Mouse (Mus musculus) hindbrain, embryonic 16.5 days (tissue): ENCODE measurements around the gene Gm20489. TPM values are rescaled to one million over a fixed set of nuclear protein-coding genes. Genes with fewer than 3 reads are reported as not detected.

Source experiments
- ATAC-seq: fragments of 200-750 bp; cut with Nextera tagmentation; 2 replicates; pipeline ENCODE4 v1.8.0; 2017; ENCODE audit warnings: moderate TSS enrichment, moderate library complexity
- H3K27ac ChIP-seq: fragments of 300-500 bp; sonication (generic); 2 replicates; pipeline ENCODE4 v1.5.1; 2014; ENCODE audit warnings: low read depth, mild to moderate bottlenecking, control low read depth, low read length, moderate library complexity
- H3K27me3 ChIP-seq: fragments of 300-500 bp; sonication (generic); replicated peaks from 2 replicates; pipeline ENCODE4 v1.6.1; 2014; ENCODE audit warnings: low read length; ENCODE audit not compliant: control insufficient read depth, insufficient read depth
- H3K36me3 ChIP-seq: fragments of 300-500 bp; sonication (generic); 2 replicates; pipeline ENCODE4 v1.6.1; 2014; ENCODE audit warnings: mild to moderate bottlenecking, low read length, moderate library complexity, mixed read lengths; ENCODE audit not compliant: control insufficient read depth, insufficient read depth
- H3K4me1 ChIP-seq: fragments of 300-500 bp; sonication (generic); 2 replicates; pipeline ENCODE4 v1.6.1; 2014; ENCODE audit warnings: low read depth, low read length; ENCODE audit not compliant: control insufficient read depth, insufficient read depth
- H3K4me2 ChIP-seq: fragments of 300-500 bp; sonication (generic); 2 replicates; pipeline ENCODE4 v1.6.1; 2014; ENCODE audit warnings: mild to moderate bottlenecking, low read length, control low read depth, moderate library complexity
- H3K4me3 ChIP-seq: fragments of 300-500 bp; sonication (generic); 2 replicates; pipeline ENCODE4 v1.5.1; 2014; ENCODE audit warnings: mild to moderate bottlenecking, low read length, control low read depth, moderate library complexity
- H3K9ac ChIP-seq: fragments of 300-500 bp; sonication (generic); 2 replicates; pipeline ENCODE4 v1.6.1; 2014; ENCODE audit warnings: low read depth, mild to moderate bottlenecking, control low read depth, low read length, moderate library complexity
- H3K9me3 ChIP-seq: fragments of 300-500 bp; sonication (generic); 2 replicates; pipeline ENCODE4 v1.6.1; 2014; ENCODE audit warnings: mild to moderate bottlenecking, low read length, moderate library complexity; ENCODE audit not compliant: control insufficient read depth
- WGBS: fragments of 180-500 bp; shearing (Covaris S2); extraction: QIAGEN DNeasy Blood & Tissue Kit; methylation state at CpG from one replicate; pipeline ENCODE4 v1.1.7; 2014; 5-methylcytosine and 5-hydroxymethylcytosine counted together
- polyA plus RNA-seq: library from polyadenylated mRNA; unstranded; fragments of >200 nt; fragmentation: Nextera tagmentation; extraction: Ambion mirVana; gene quantifications from 2 replicates; pipeline ENCODE4 v1.2.1, GENCODE M21; 2015

Gm20489 gene
- polyA plus RNA-seq, 1 experiment from 2014 or later = not detected

GRCm38 (mm10) chrX:101268025-101268754 is 633 bp downstream of the Gm20489 start, which contains the start of gene Il2rg:
Il2rg (minus strand) TSS chrX:101268255.
- H3K27me3 ChIP-seq = no peaks in the 10 kb centered on the region; the same call in 1 of the 2 replicates
- H3K36me3 ChIP-seq = no peaks in the 10 kb centered on the region
- H3K4me1 ChIP-seq = no peaks in the 10 kb centered on the region
- 0 out of 2 replicates have a peak within 1 kb of the TSS, but pooled peaks have one; percentile 7 for H3K4me2 ChIP-seq
- no peak within 1 kb of the TSS for H3K27ac ChIP-seq
- H3K9me3 ChIP-seq = no peaks in the 10 kb centered on the region
- WGBS = 76% methylated on average over 5 of the region's 5 CpGs
- H3K4me3 ChIP-seq = no peak within 1 kb of the TSS
- H3K9ac ChIP-seq = no peak within 1 kb of the TSS
- no peak for ATAC-seq

DNA sequence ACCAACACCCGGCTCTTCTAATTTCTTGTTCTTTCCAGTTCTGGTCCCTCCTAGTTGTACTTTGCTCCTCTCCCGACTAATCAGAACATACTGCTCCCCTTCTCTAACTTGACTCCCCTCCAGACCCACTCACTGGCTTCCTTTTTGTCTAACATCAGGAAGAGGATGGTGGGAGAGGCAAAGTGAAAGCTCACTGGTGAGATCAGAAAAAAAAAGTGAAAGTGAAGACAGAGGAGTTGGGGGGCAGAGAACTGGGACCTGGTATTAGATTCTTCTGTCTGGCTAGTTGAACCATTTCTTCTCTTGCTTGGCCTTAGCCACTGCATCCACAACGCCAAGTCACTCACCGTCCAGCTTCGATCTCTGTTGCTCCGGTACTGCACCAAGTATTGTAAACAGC is 2.2 kb downstream of the Gm20489 start:
- WGBS = 91% methylated on average over 6 of the region's 6 CpGs
- no peak for ATAC-seq
- Histone ChIP-seq H3K27ac (no peak overlapping the region), H3K4me1 (no peaks in the 10 kb centered on the region), H3K27me3 (no peaks in the 10 kb centered on the region; the same call in 1 of the 2 replicates), H3K36me3 (no peaks in the 10 kb centered on the region), H3K9ac (no peak overlapping the region), H3K4me3 (no peak overlapping the region), H3K4me2 (no peak overlapping the region), H3K9me3 (no peaks in the 10 kb centered on the region)

DNA sequence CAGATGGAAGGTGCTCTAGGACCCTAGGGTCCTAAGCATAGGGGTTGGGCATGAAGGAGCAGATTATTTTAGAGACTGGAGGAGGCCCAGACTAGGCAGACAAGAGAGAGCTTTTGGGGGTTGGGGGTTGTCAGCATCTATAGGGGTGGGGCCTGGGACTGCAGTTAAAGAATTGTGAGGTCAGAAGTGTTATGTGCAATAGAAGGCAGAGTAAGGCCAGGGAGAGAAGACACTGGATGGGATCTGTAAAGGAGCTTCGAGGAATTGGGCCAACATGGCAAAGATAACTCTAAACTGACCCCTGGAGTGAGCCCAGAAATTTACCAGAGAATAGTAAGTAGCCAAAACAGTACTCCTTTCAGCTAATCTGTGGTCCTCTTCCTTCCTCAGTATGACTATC is 4.9 kb downstream of the Gm20489 start, which contains the start of gene Gm614:
Gm614 (minus strand) TSS at position 101 of the 400 bp plus-strand sequence.
- H3K9me3 ChIP-seq = no peaks in the 10 kb centered on the region
- no peak within 1 kb of the TSS for H3K27ac ChIP-seq
- no peak within 1 kb of the TSS for H3K4me2 ChIP-seq
- 60% methylated on average over 1 of the region's 1 CpGs for WGBS
- no peaks in the 10 kb centered on the region; the same call in 1 of the 2 replicates for H3K27me3 ChIP-seq
- no peaks in the 10 kb centered on the region for H3K4me1 ChIP-seq
- H3K36me3 ChIP-seq = no peaks in the 10 kb centered on the region
- no peak within 1 kb of the TSS for H3K4me3 ChIP-seq
- no peak within 1 kb of the TSS for H3K9ac ChIP-seq
- ATAC-seq = no peak

GRCm38 (mm10) chrX:101260441-101261325 is 8.1 kb downstream of the Gm20489 start:
- Histone ChIP-seq H3K4me3 (no peak overlapping the region), H3K4me2 (no peak overlapping the region), H3K36me3 (no peaks in the 10 kb centered on the region), H3K4me1 (no peaks in the 10 kb centered on the region), H3K9me3 (no peaks in the 10 kb centered on the region), H3K27ac (no peak overlapping the region), H3K27me3 (no peaks in the 10 kb centered on the region; the same call in 1 of the 2 replicates), H3K9ac (no peak overlapping the region)
- ATAC-seq = peak; percentile 53; the same call in 1 of the 2 replicates
- 39% methylated on average over 8 of the region's 13 CpGs for WGBS

- no peak overlapping the region for H3K9ac ChIP-seq
- no peak overlapping the region for H3K27ac ChIP-seq
- no peak overlapping the region for H3K4me2 ChIP-seq
- H3K4me1 ChIP-seq = no peaks in the 10 kb centered on the region; the same call in 1 of the 2 replicates
- 85% methylated on average over 13 of the region's 13 CpGs for WGBS
- no peak for ATAC-seq
- H3K36me3 ChIP-seq = no peaks in the 10 kb centered on the region
- no peaks in the 10 kb centered on the region for H3K9me3 ChIP-seq
- no peak overlapping the region for H3K4me3 ChIP-seq
- H3K27me3 ChIP-seq = no peaks in the 10 kb centered on the region
Observed at GRCm38 (mm10) chrX:101256603-101257002, 12.2 kb downstream of the Gm20489 start.

DNA sequence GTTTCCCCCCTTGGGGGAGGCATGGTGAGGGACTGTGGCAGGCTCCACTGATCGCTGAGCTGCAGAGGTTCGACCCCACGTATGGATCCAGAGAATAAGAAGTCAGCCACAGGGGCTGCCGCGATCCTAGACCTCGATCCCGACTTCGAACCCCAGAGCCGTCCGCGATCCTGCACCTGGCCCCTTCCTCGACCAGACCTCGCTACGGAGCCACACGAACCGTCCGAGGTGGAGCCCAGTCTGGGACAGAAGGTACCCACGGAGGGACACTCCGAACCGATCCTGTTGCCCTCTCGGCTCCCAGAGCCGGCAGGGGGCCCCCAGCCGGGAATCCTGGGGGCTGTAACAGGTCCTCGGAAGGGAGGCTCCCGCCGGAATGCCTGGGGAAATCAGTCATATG is 14.1 kb downstream of the Gm20489 start:
- ATAC-seq = peak; percentile 60

DNA sequence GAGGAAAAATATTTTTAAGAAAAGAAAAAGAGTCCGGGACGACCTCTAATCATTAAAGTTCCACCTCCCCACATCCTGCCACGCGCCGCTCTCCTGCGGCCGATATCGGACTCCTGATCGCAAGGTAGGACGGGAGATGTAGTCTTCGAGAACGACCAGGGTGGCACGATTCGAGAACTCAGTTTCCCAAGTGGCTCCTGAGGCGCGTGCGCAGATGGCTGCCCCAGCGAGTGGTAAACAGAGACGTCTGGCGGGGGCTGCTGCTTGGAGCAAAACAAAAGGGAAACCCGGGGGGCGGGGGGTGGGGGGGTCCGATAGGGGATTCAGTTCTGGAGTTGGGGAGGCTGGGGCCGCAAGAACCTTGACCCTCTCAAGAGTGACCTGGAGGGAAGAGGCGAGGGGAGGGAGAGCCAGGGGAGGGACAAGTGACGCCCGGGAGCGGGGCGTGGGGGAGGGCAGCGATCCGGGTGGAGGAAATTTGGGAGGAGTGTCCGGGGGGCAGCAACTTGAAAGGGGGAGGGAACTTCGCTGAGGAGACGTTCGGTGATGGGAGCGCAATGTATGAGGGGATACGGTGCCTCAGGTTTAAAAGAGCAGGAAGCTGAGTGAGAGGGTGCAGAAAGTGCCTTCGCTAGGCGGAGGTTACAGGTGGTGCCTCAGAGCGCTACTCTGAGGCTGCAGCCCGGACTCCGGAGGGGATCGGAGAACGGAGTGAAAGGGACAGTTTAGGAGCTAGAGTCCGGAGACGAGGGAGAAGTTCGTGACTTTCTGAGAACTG is 14.7 kb downstream of the Gm20489 start, which contains the start of gene Foxo4:
Foxo4 (plus strand) TSS at position 577 of the 778 bp plus-strand sequence.
- peak within 1 kb of the TSS; percentile 69 for H3K4me2 ChIP-seq
- no peaks in the 10 kb centered on the region; the same call in 1 of the 2 replicates for H3K4me1 ChIP-seq
- peak within 1 kb of the TSS; percentile 53 for H3K4me3 ChIP-seq
- H3K9ac ChIP-seq = peak within 1 kb of the TSS; percentile 62
- ATAC-seq = peak; percentile 94
- H3K27ac ChIP-seq = no peak within 1 kb of the TSS
- H3K36me3 ChIP-seq = no peaks in the 10 kb centered on the region
- no peaks in the 10 kb centered on the region for H3K9me3 ChIP-seq
- 18% methylated on average over 47 of the region's 47 CpGs for WGBS
- H3K27me3 ChIP-seq = no peaks in the 10 kb centered on the region

More for the DNA sequence above, 14.1 kb downstream of the Gm20489 start:
- Histone ChIP-seq H3K9me3 (no peaks in the 10 kb centered on the region), H3K27me3 (no peaks in the 10 kb centered on the region), H3K4me3 (peak overlapping the region; percentile 53), H3K4me1 (no peaks in the 10 kb centered on the region; the same call in 1 of the 2 replicates), H3K36me3 (no peaks in the 10 kb centered on the region), H3K4me2 (peak overlapping the region; percentile 69), H3K27ac (no peak overlapping the region), H3K9ac (peak overlapping the region; percentile 62)
- 13% methylated on average over 25 of the region's 26 CpGs for WGBS

DNA sequence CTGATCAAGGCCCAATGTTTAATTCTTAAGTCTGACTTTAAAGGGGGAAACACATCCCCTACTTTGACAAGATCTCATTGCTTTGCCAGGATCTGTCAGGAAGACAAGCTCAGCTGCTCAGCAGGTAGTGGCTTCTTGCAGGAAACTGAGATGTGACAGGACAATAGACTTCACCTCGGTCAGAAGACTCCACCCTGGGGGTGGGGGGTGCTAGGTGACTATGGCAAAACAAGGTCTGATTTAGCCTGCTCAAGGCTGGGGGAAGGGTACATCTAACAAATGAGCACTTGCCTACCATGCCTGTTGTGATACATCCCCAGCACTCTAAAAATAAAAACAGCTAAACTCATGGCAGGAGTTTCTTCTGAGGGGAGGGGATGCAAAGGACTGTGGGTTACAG is 23.8 kb downstream of the Gm20489 start:
- Histone ChIP-seq H3K27me3 (no peaks in the 10 kb centered on the region), H3K4me3 (no peak overlapping the region), H3K27ac (no peak overlapping the region), H3K9me3 (no peaks in the 10 kb centered on the region), H3K36me3 (no peaks in the 10 kb centered on the region), H3K4me1 (no peaks in the 10 kb centered on the region), H3K9ac (no peak overlapping the region), H3K4me2 (no peak overlapping the region)
- 20% methylated on average over 1 of the region's 1 CpGs for WGBS
- ATAC-seq = no peak
